ENCODE assay signal across 11 mouse cellular contexts in genomic region chr2:158210503-158210902, GRCm38 (mm10). TPM values are rescaled to one million over a fixed set of nuclear protein-coding genes. Genes with fewer than 3 reads are reported as not detected.
DNase-seq lines count a peak whose midpoint lies in the region; ATAC-seq lines count a peak whose summit lies in the region.
"Had no signal": no experiment of that assay in that cellular context is flagged by ENCODE, and none has a peak within 500 bp of the region (broad histone marks: within the 10 kb centered on the region; RNA-seq: fewer than 3 reads in every experiment).

No protein-coding gene starts in this region.

- no peak overlapping the region for H3K9ac ChIP-seq in hindbrain, embryonic 16.5 days (ENCODE audit: low read depth, low read length)

- H3K27me3 ChIP-seq in hindbrain, embryonic 10.5 days (ENCODE audit: insufficient read depth, poor library complexity, severe bottlenecking) = no peaks in the 10 kb centered on the region
- H3K27me3 ChIP-seq in hindbrain, embryonic 16.5 days (replicated peaks; ENCODE audit: control insufficient read depth, insufficient read depth, low read length) = no peaks in the 10 kb centered on the region

- no peak overlapping the region for H3K4me2 ChIP-seq in hindbrain, embryonic 16.5 days (ENCODE audit: low read length)

- ATAC-seq in hindbrain, embryonic 16.5 days = no peak

- H3K4me1 ChIP-seq in hindbrain, embryonic 10.5 days (replicated peaks) = peaks cover 32% of the 10 kb centered on the region
- no peaks in the 10 kb centered on the region; the same call in 1 of the 2 replicates for H3K4me1 ChIP-seq in hindbrain, embryonic 16.5 days (ENCODE audit: control insufficient read depth, insufficient read depth, low read depth, low read length)

- DNase-seq in adrenal gland, postnatal 14 days = peak; percentile 65
- no peak for DNase-seq in adrenal gland, adult 2 months
- DNase-seq in hindbrain, embryonic 10.5 days (ENCODE audit: low spot score) = no peak
- peak; percentile 50 to 58 for DNase-seq in right cerebral cortex, adult 2 months (ENCODE audit: low spot score in 2 of 2)
- no peak for DNase-seq in right cerebral cortex, postnatal 36 days (ENCODE audit: low spot score in 2 of 2)
- DNase-seq in right cerebral cortex, postnatal 4 days = peak; percentile 76
- no peak for DNase-seq in layer of hippocampus, adult 8-10 months (ENCODE audit: low spot score in 2 of 2)

- no peaks in the 10 kb centered on the region for H3K36me3 ChIP-seq in hindbrain, embryonic 10.5 days
- H3K36me3 ChIP-seq in hindbrain, embryonic 16.5 days (ENCODE audit: control insufficient read depth, insufficient read depth, low read length) = no peaks in the 10 kb centered on the region

- WGBS in hindbrain, embryonic 10.5 days = 51% methylated on average over 4 of the region's 4 CpGs
- 55% methylated on average over 4 of the region's 4 CpGs for WGBS in hindbrain, embryonic 16.5 days

- no peaks in the 10 kb centered on the region for H3K9me3 ChIP-seq in hindbrain, embryonic 10.5 days
- no peaks in the 10 kb centered on the region for H3K9me3 ChIP-seq in hindbrain, embryonic 16.5 days (ENCODE audit: control insufficient read depth, low read length)

- H3K4me3 ChIP-seq in hindbrain, embryonic 10.5 days = no peak overlapping the region
- no peak overlapping the region for H3K4me3 ChIP-seq in hindbrain, embryonic 16.5 days (ENCODE audit: low read length)

- peak overlapping the region; percentile 31; the same call in 1 of the 2 replicates for H3K27ac ChIP-seq in hindbrain, embryonic 10.5 days
- H3K27ac ChIP-seq in hindbrain, embryonic 16.5 days (ENCODE audit: low read depth, low read length) = no peak overlapping the region

RNA-seq across cellular contexts. Expression of gene D630003M21Rik, which starts 18.5 kb away (rescaled TPM):
- 2.0 and 2.4 TPM in 2 replicates for total RNA-seq in adrenal gland, postnatal 14 days (2021)
- 1 to 10 TPM; 1.4 to 4.1 TPM for total RNA-seq in adrenal gland, adult 2 months (2021)
- polyA plus RNA-seq in adrenal gland, adult 2 months (2012; rRNA removed) = 3.1 and 6.5 TPM in 2 replicates
- polyA plus RNA-seq in hindbrain, embryonic 10.5 days (2016; fragmentation: Nextera tagmentation; extraction: Ambion mirVana) = 3.7 and 4.9 TPM in 2 replicates
- polyA plus RNA-seq in hindbrain, embryonic 16.5 days (2015; fragmentation: Nextera tagmentation; extraction: Ambion mirVana) = 1.9 and 2.1 TPM in 2 replicates
- 1 to 10 TPM; 3.3 to 5.3 (median 4.5) TPM for total RNA-seq in layer of hippocampus, adult 8-10 months (2022)

RNA-seq across cellular contexts. Expression of gene Bpi, which starts 47.4 kb away (rescaled TPM):
- not detected in 2 replicates for total RNA-seq in adrenal gland, postnatal 14 days (2021)
- total RNA-seq in adrenal gland, adult 2 months (2021) = not detected
- not detected in 2 replicates for polyA plus RNA-seq in adrenal gland, adult 2 months (2012; rRNA removed)
- polyA plus RNA-seq in hindbrain, embryonic 10.5 days (2016; fragmentation: Nextera tagmentation; extraction: Ambion mirVana) = not detected in 2 replicates
- not detected in 2 replicates for polyA plus RNA-seq in hindbrain, embryonic 16.5 days (2015; fragmentation: Nextera tagmentation; extraction: Ambion mirVana)
- total RNA-seq in layer of hippocampus, adult 8-10 months (2022) = not detected
- total RNA-seq: layer of hippocampus, postnatal 25 days had no signal
- polyA plus RNA-seq: frontal cortex, adult 2 months; spleen, adult 2 months had no signal

Comparison
In these comparisons a context has a peak if more than half of its experiments do, and no peak if none do; other contexts are left out.
1. DNase-seq: peak in adrenal gland, postnatal 14 days (single experiment), right cerebral cortex, adult 2 months (2 of 2) and right cerebral cortex, postnatal 4 days (single experiment); none in adrenal gland, adult 2 months (single experiment), hindbrain, embryonic 10.5 days (single experiment), right cerebral cortex, postnatal 36 days (0 of 2) and layer of hippocampus, adult 8-10 months (0 of 2).